Mouse (Mus musculus): ENCODE results near the gene Syt1. TPM values are rescaled to one million over a fixed set of nuclear protein-coding genes. Genes with fewer than 3 reads are reported as not detected.

The Syt1 gene
- total and polyA plus RNA-seq, 3 experiments, result 0.01 to 0.11 TPM; not detected in 1

DNA sequence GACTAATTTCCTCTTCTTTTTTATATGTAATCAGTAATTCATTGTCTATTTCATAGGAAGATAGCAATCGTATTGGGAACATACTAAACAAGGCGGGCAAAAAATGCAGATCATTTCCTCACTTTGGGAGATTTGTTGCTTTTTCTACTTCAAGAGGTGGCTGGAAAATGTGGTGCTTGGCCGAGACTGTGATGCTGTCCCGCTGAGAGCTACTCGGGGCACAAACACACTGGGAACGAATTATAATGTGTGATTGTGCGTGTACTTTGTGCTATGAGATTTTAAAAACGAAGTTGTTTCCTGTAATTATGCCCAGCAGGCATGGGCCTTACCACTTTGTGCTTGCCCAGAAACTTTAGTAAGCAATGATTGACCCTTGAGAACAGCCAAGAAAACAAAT, 281.8 kb downstream of the Syt1 start:
- ATAC-seq (ENCODE audit: extremely low read depth, insufficient number of reproducible peaks, low FRiP score, poor library complexity, severe bottlenecking), result no peak

GRCm38 (mm10) chr10:108726391-108726790, 284.4 kb downstream of the Syt1 start:
- H3K27me3 ChIP-seq (ENCODE audit: insufficient read depth, low read length), result no peaks in the 10 kb centered on the region
- H3K36me3 ChIP-seq (replicated peaks), result no peaks in the 10 kb centered on the region
- no peaks in the 10 kb centered on the region for H3K9me3 ChIP-seq (replicated peaks)
- H3K4me3 ChIP-seq (ENCODE audit: low read depth, low read length), result no peak overlapping the region
- TF ChIP-seq CTCF (IDR thresholded peaks at IDR 0.05; ENCODE audit: low read depth, low read length) (no peak), POLR2AphosphoS5 (IDR thresholded peaks at IDR 0.05; ENCODE audit: insufficient replicate concordance, low read depth, low read length) (no peak), TAL1 (conservative IDR thresholded peaks at IDR 0.05; ENCODE audit: low read depth, low read length) (no peak), GATA1 (IDR thresholded peaks at IDR 0.05; ENCODE audit: borderline replicate concordance, low read length) (no peak), GATA2 (IDR thresholded peaks at IDR 0.05; ENCODE audit: borderline replicate concordance, low read depth, low read length) (no peak)
- ATAC-seq (ENCODE audit: extremely low read depth, insufficient number of reproducible peaks, low FRiP score, poor library complexity, severe bottlenecking) (no peak), DNase-seq (ENCODE audit: low spot score) (no peak)
- no peaks in the 10 kb centered on the region for H3K4me1 ChIP-seq (ENCODE audit: insufficient read depth, low read depth, low read length)

More for the DNA sequence above, 281.8 kb downstream of the Syt1 start:
- TF ChIP-seq GATA1 (IDR thresholded peaks at IDR 0.05; ENCODE audit: borderline replicate concordance, low read length) (no peak), TAL1 (conservative IDR thresholded peaks at IDR 0.05; ENCODE audit: low read depth, low read length) (no peak), GATA2 (IDR thresholded peaks at IDR 0.05; ENCODE audit: borderline replicate concordance, low read depth, low read length) (no peak), POLR2AphosphoS5 (IDR thresholded peaks at IDR 0.05; ENCODE audit: insufficient replicate concordance, low read depth, low read length) (no peak), CTCF (IDR thresholded peaks at IDR 0.05; ENCODE audit: low read depth, low read length) (no peak)
- Histone ChIP-seq H3K9me3 (replicated peaks) (no peaks in the 10 kb centered on the region), H3K36me3 (replicated peaks) (no peaks in the 10 kb centered on the region), H3K27me3 (ENCODE audit: insufficient read depth, low read length) (no peaks in the 10 kb centered on the region), H3K4me3 (ENCODE audit: low read depth, low read length) (no peak overlapping the region), H3K4me1 (ENCODE audit: insufficient read depth, low read depth, low read length) (no peaks in the 10 kb centered on the region)
- no peak for DNase-seq (ENCODE audit: low spot score)

DNA sequence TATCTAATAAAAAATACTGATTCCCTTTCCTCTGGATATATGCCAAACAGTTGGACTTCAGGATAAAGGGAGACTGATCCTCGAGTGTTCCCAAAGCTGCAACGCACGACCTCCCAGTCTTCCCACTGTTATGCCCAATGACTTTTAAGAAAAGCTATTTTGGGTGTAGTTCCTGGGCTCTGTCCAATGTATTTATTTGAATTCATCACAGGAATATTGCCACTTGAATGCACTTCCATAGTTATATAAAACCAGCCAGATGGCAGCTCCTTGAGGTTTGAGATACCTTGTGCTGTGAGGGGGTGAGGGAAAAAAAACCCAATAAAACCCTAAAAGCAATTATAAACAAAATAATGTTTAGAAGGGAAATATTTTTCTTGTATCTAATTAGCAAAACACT, 285.9 kb downstream of the Syt1 start:
- DNase-seq (ENCODE audit: low spot score), result no peak
- TF ChIP-seq CTCF (IDR thresholded peaks at IDR 0.05; ENCODE audit: low read depth, low read length), result no peak
- no peak for TF ChIP-seq POLR2AphosphoS5 (IDR thresholded peaks at IDR 0.05; ENCODE audit: insufficient replicate concordance, low read depth, low read length)
- no peak for TF ChIP-seq GATA2 (IDR thresholded peaks at IDR 0.05; ENCODE audit: borderline replicate concordance, low read depth, low read length)
- TF ChIP-seq GATA1 (IDR thresholded peaks at IDR 0.05; ENCODE audit: borderline replicate concordance, low read length), result no peak
- no peak for TF ChIP-seq TAL1 (conservative IDR thresholded peaks at IDR 0.05; ENCODE audit: low read depth, low read length)
- no peaks in the 10 kb centered on the region for H3K36me3 ChIP-seq (replicated peaks)
- no peaks in the 10 kb centered on the region for H3K27me3 ChIP-seq (ENCODE audit: insufficient read depth, low read length)
- no peaks in the 10 kb centered on the region for H3K9me3 ChIP-seq (replicated peaks)
- ATAC-seq (ENCODE audit: extremely low read depth, insufficient number of reproducible peaks, low FRiP score, poor library complexity, severe bottlenecking), result no peak
- no peak overlapping the region for H3K4me3 ChIP-seq (ENCODE audit: low read depth, low read length)
- no peaks in the 10 kb centered on the region for H3K4me1 ChIP-seq (ENCODE audit: insufficient read depth, low read depth, low read length)

DNA sequence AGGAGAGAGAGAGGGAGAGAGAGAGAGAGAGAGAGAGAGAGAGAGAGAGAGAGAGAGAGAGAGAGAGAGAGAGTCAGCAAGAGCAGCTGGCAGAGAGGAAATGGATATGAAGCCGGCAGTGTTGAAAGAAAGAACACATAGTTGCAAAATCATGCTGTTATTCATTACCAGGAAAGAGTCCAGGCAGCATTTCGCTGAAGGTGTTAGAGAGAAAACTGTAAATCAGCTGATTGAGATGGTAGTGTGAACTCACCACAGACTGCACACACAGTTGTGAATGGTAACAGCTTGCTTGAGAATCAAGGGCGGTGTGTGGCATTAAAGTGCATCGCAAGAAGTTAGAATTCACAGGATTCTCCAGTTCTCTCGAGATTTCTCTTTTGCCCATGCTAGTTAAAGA, 300.3 kb downstream of the Syt1 start:
- no peak overlapping the region for H3K4me3 ChIP-seq (ENCODE audit: low read depth, low read length)
- no peak for DNase-seq (ENCODE audit: low spot score)
- no peaks in the 10 kb centered on the region for H3K27me3 ChIP-seq (ENCODE audit: insufficient read depth, low read length)
- H3K4me1 ChIP-seq (ENCODE audit: insufficient read depth, low read depth, low read length), result no peaks in the 10 kb centered on the region
- no peaks in the 10 kb centered on the region for H3K36me3 ChIP-seq (replicated peaks)
- TF ChIP-seq POLR2AphosphoS5 (IDR thresholded peaks at IDR 0.05; ENCODE audit: insufficient replicate concordance, low read depth, low read length), result no peak
- no peak for TF ChIP-seq TAL1 (conservative IDR thresholded peaks at IDR 0.05; ENCODE audit: low read depth, low read length)
- no peak for TF ChIP-seq GATA2 (IDR thresholded peaks at IDR 0.05; ENCODE audit: borderline replicate concordance, low read depth, low read length)
- no peak for TF ChIP-seq GATA1 (IDR thresholded peaks at IDR 0.05; ENCODE audit: borderline replicate concordance, low read length)
- TF ChIP-seq CTCF (IDR thresholded peaks at IDR 0.05; ENCODE audit: low read depth, low read length), result no peak
- no peak for ATAC-seq (ENCODE audit: extremely low read depth, insufficient number of reproducible peaks, low FRiP score, poor library complexity, severe bottlenecking)
- no peaks in the 10 kb centered on the region for H3K9me3 ChIP-seq (replicated peaks)

DNA sequence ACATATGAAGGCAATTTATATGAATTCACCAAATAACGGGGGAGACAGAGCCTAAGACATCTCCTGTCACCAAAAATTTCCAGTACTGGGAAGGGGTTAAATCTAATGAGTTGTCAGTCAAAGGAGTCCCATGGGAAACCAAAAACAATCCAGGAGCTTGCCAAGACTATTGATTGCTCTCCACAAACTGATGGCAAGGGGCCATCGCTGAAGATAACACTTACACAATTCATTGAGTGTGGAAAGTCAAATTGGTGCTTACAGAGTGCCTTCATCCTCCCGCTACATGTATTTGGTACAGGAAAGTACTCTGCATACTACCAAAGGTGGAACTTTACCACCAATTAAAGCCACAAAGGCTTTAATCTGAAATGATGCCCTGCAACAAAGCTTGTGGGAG, 305.1 kb downstream of the Syt1 start:
- DNase-seq (ENCODE audit: low spot score), result no peak
- H3K9me3 ChIP-seq (replicated peaks), result no peaks in the 10 kb centered on the region
- no peaks in the 10 kb centered on the region for H3K27me3 ChIP-seq (ENCODE audit: insufficient read depth, low read length)
- ATAC-seq (ENCODE audit: extremely low read depth, insufficient number of reproducible peaks, low FRiP score, poor library complexity, severe bottlenecking), result no peak
- H3K4me1 ChIP-seq (ENCODE audit: insufficient read depth, low read depth, low read length), result no peaks in the 10 kb centered on the region
- H3K4me3 ChIP-seq (ENCODE audit: low read depth, low read length), result no peak overlapping the region
- no peaks in the 10 kb centered on the region for H3K36me3 ChIP-seq (replicated peaks)
- TF ChIP-seq GATA1 (IDR thresholded peaks at IDR 0.05; ENCODE audit: borderline replicate concordance, low read length) (no peak), CTCF (IDR thresholded peaks at IDR 0.05; ENCODE audit: low read depth, low read length) (no peak), GATA2 (IDR thresholded peaks at IDR 0.05; ENCODE audit: borderline replicate concordance, low read depth, low read length) (no peak), TAL1 (conservative IDR thresholded peaks at IDR 0.05; ENCODE audit: low read depth, low read length) (no peak), POLR2AphosphoS5 (IDR thresholded peaks at IDR 0.05; ENCODE audit: insufficient replicate concordance, low read depth, low read length) (no peak)

GRCm38 (mm10) chr10:108701361-108702128, 309.2 kb downstream of the Syt1 start:
- H3K36me3 ChIP-seq (replicated peaks), result no peaks in the 10 kb centered on the region
- no peaks in the 10 kb centered on the region for H3K27me3 ChIP-seq (ENCODE audit: insufficient read depth, low read length)
- no peak for TF ChIP-seq TAL1 (conservative IDR thresholded peaks at IDR 0.05; ENCODE audit: low read depth, low read length)
- TF ChIP-seq GATA1 (IDR thresholded peaks at IDR 0.05; ENCODE audit: borderline replicate concordance, low read length), result no peak
- no peak for TF ChIP-seq POLR2AphosphoS5 (IDR thresholded peaks at IDR 0.05; ENCODE audit: insufficient replicate concordance, low read depth, low read length)
- TF ChIP-seq GATA2 (IDR thresholded peaks at IDR 0.05; ENCODE audit: borderline replicate concordance, low read depth, low read length), result no peak
- TF ChIP-seq CTCF (IDR thresholded peaks at IDR 0.05; ENCODE audit: low read depth, low read length), result no peak
- H3K4me1 ChIP-seq (ENCODE audit: insufficient read depth, low read depth, low read length), result no peaks in the 10 kb centered on the region
- no peak overlapping the region for H3K4me3 ChIP-seq (ENCODE audit: low read depth, low read length)
- H3K9me3 ChIP-seq (replicated peaks), result no peaks in the 10 kb centered on the region
- no peak for DNase-seq (ENCODE audit: low spot score)
- ATAC-seq (ENCODE audit: extremely low read depth, insufficient number of reproducible peaks, low FRiP score, poor library complexity, severe bottlenecking), result no peak

Data from G1E (cell line).